Mouse (Mus musculus) CH12.LX (cell line): Measurements from ENCODE around the gene Plcb3. TPM values are rescaled to one million over a fixed set of nuclear protein-coding genes. Genes with fewer than 3 reads are reported as not detected.

Experiments
- DNase-seq: peaks from one replicate; pipeline ENCODE4 v3.0.0-alpha.2; 2013; ENCODE audit errors: extremely low read depth
- H3K27ac ChIP-seq: 2 replicates; pipeline ENCODE4 v1.5.1; 2012; ENCODE audit warnings: low read depth, mild to moderate bottlenecking, control low read depth, moderate library complexity; ENCODE audit not compliant: insufficient read depth
- H3K27me3 ChIP-seq: replicated peaks from 2 replicates; pipeline ENCODE3; 2012; ENCODE audit warnings: inconsistent platforms
- H3K36me3 ChIP-seq, 2 experiments: replicated peaks in 1 of 2; 2 replicates each; pipeline versions ENCODE3 to v1.6.1; 2012; ENCODE audit warnings: inconsistent platforms in 1 of 2, low read length in 1 of 2, mild to moderate bottlenecking in 1 of 2, mixed read lengths in 1 of 2, moderate library complexity in 1 of 2; ENCODE audit not compliant: control insufficient read depth in 1 of 2, insufficient read depth in 1 of 2
- H3K4me1 ChIP-seq, 2 experiments: 2 replicates each; pipeline ENCODE4 v1.6.1; 2012; ENCODE audit warnings: inconsistent platforms in 1 of 2, moderate library complexity in 1 of 2; ENCODE audit not compliant: insufficient read depth in 2 of 2, control insufficient read depth in 1 of 2
- H3K4me2 ChIP-seq: 2 replicates; pipeline ENCODE4 v1.6.1; 2012; ENCODE audit warnings: low read depth, mild to moderate bottlenecking, control low read depth; ENCODE audit not compliant: poor library complexity, insufficient read depth, severe bottlenecking
- H3K4me3 ChIP-seq, 3 experiments: fragments of 150-350 bp in 1 of 3; sonication (generic) in 1 of 3; replicated peaks in 1 of 3; 2 replicates each; pipeline versions ENCODE3 to v1.5.1; 2011 to 2012; ENCODE audit warnings: low read depth in 2 of 3, low read length in 2 of 3, mild to moderate bottlenecking in 2 of 3, moderate library complexity in 2 of 3, control low read depth in 1 of 3, improper control_type of control experiment in 1 of 3, inconsistent platforms in 1 of 3, mixed read lengths in 1 of 3; ENCODE audit not compliant: poor library complexity in 1 of 3
- H3K79me2 ChIP-seq: replicated peaks from 2 replicates; pipeline ENCODE4 v1.6.1; 2012; ENCODE audit warnings: mild to moderate bottlenecking, moderate library complexity; ENCODE audit not compliant: control insufficient read depth, poor library complexity, insufficient read depth, severe bottlenecking; ENCODE audit errors: extremely low read depth
- H3K9ac ChIP-seq: 2 replicates; pipeline ENCODE4 v1.6.1; 2012; ENCODE audit warnings: low read depth, mild to moderate bottlenecking, control low read depth, moderate library complexity; ENCODE audit not compliant: insufficient read depth
- H3K9me3 ChIP-seq: replicated peaks from 2 replicates; pipeline ENCODE3; 2012; ENCODE audit warnings: low read length, inconsistent platforms, mixed read lengths
- BHLHE40 ChIP-seq: IDR thresholded peaks from 2 replicates; pipeline ENCODE4 v1.6.1; 2011; ENCODE audit warnings: mild to moderate bottlenecking, low read depth, low read length, improper control_type of control experiment
- CHD1 ChIP-seq: IDR thresholded peaks from 2 replicates; pipeline ENCODE4 v1.6.1; 2012; ENCODE audit warnings: low read depth, low read length, improper control_type of control experiment, inconsistent platforms
- CHD2 ChIP-seq: IDR thresholded peaks from 2 replicates; pipeline ENCODE4 v1.6.1; 2011; ENCODE audit warnings: low read length, improper control_type of control experiment
- CTCF ChIP-seq, 2 experiments: IDR thresholded peaks in 1 of 2; conservative IDR thresholded peaks in 1 of 2; 2 replicates each; pipeline ENCODE4 v1.5.1; 2011 to 2012; ENCODE audit warnings: low read depth in 2 of 2, low read length in 2 of 2, improper control_type of control experiment in 1 of 2, inconsistent platforms in 1 of 2, mild to moderate bottlenecking in 1 of 2, moderate library complexity in 1 of 2
- E2F4 ChIP-seq: IDR thresholded peaks from 2 replicates; pipeline ENCODE4 v1.6.1; 2011; ENCODE audit warnings: low read depth, low read length, improper control_type of control experiment; ENCODE audit not compliant: insufficient replicate concordance
- ELF1 ChIP-seq: IDR thresholded peaks from 2 replicates; pipeline ENCODE4 v1.6.1; 2014; ENCODE audit warnings: low read depth, mild to moderate bottlenecking, inconsistent platforms, low read length, improper control_type of control experiment
- ETS1 ChIP-seq: conservative IDR thresholded peaks from 2 replicates; pipeline ENCODE4 v1.6.1; 2012; ENCODE audit warnings: low read depth, mild to moderate bottlenecking, inconsistent platforms, low read length, improper control_type of control experiment, moderate library complexity
- HCFC1 ChIP-seq: IDR thresholded peaks from 2 replicates; pipeline ENCODE4 v1.6.1; 2012; ENCODE audit warnings: low read depth, mild to moderate bottlenecking, inconsistent platforms, low read length, improper control_type of control experiment
- IRF4 ChIP-seq: IDR thresholded peaks from 2 replicates; pipeline ENCODE4 v1.6.1; 2014; ENCODE audit warnings: low read depth, mild to moderate bottlenecking, inconsistent platforms, low read length, improper control_type of control experiment
- JUN ChIP-seq: IDR thresholded peaks from 2 replicates; pipeline ENCODE4 v1.6.1; 2011; ENCODE audit warnings: low read depth, mild to moderate bottlenecking, low read length, improper control_type of control experiment, moderate library complexity; ENCODE audit not compliant: insufficient read depth
- JUND ChIP-seq: conservative IDR thresholded peaks from 2 replicates; pipeline ENCODE4 v1.6.1; 2011; ENCODE audit warnings: low read depth, low read length, improper control_type of control experiment
- MAFK ChIP-seq: IDR thresholded peaks from 2 replicates; pipeline ENCODE4 v1.6.1; 2011; ENCODE audit warnings: low read length, improper control_type of control experiment; ENCODE audit not compliant: insufficient replicate concordance
- MAX ChIP-seq: IDR thresholded peaks from 2 replicates; pipeline ENCODE4 v1.6.1; 2011; ENCODE audit warnings: low read length, improper control_type of control experiment
- MAZ ChIP-seq: IDR thresholded peaks from 2 replicates; pipeline ENCODE4 v1.6.1; 2012; ENCODE audit warnings: low read depth, mild to moderate bottlenecking, inconsistent platforms, low read length, improper control_type of control experiment, moderate library complexity
- MXI1 ChIP-seq: IDR thresholded peaks from 2 replicates; pipeline ENCODE4 v1.6.1; 2011; ENCODE audit warnings: mild to moderate bottlenecking, low read depth, low read length, improper control_type of control experiment
- MYC ChIP-seq: IDR thresholded peaks from 2 replicates; pipeline ENCODE4 v1.6.1; 2011; ENCODE audit warnings: low read depth, mild to moderate bottlenecking, improper control_type of control experiment, low read length
- NELFE ChIP-seq: IDR thresholded peaks from 2 replicates; pipeline ENCODE4 v1.6.1; 2011; ENCODE audit warnings: low read depth, low read length, improper control_type of control experiment
- NRF1 ChIP-seq: IDR thresholded peaks from 2 replicates; pipeline ENCODE4 v1.6.1; 2014; ENCODE audit warnings: low read depth, mild to moderate bottlenecking, inconsistent platforms, low read length, improper control_type of control experiment, moderate library complexity
- POLR2A ChIP-seq: IDR thresholded peaks from 2 replicates; pipeline ENCODE4 v1.6.1; 2011; ENCODE audit warnings: low read depth, mild to moderate bottlenecking, improper control_type of control experiment, low read length
- RCOR1 ChIP-seq: conservative IDR thresholded peaks from 2 replicates; pipeline ENCODE4 v1.6.1; 2012; ENCODE audit warnings: low read depth, mild to moderate bottlenecking, inconsistent platforms, low read length, improper control_type of control experiment
- SIN3A ChIP-seq: IDR thresholded peaks from 2 replicates; pipeline ENCODE4 v1.6.1; 2012; ENCODE audit warnings: low read length, improper control_type of control experiment, inconsistent platforms
- SMC3 ChIP-seq: IDR thresholded peaks from 2 replicates; pipeline ENCODE4 v1.6.1; 2011; ENCODE audit warnings: low read depth, low read length, improper control_type of control experiment
- TBP ChIP-seq: conservative IDR thresholded peaks from 2 replicates; pipeline ENCODE4 v1.6.1; 2011; ENCODE audit warnings: low read depth, low read length, improper control_type of control experiment
- USF1 ChIP-seq: IDR thresholded peaks from 2 replicates; pipeline ENCODE4 v1.6.1; 2014; ENCODE audit warnings: low read depth, mild to moderate bottlenecking, inconsistent platforms, low read length, improper control_type of control experiment
- ZKSCAN1 ChIP-seq: IDR thresholded peaks from 2 replicates; pipeline ENCODE4 v1.6.1; 2012; ENCODE audit warnings: low read depth, inconsistent platforms, low read length, improper control_type of control experiment, borderline replicate concordance
- dilution Hi-C: fragments of 300-500 bp; cut with MboI; formaldehyde crosslinking; loops from 2 replicates; pipeline ENCODE4 v1.14.3; 2020; ENCODE audit warnings: low sequenced_read_pairs; ENCODE audit not compliant: extremely low pct_unique_long_range_greater_than_20kb, extremely low pct_ligation_motif_present
- in situ Hi-C: fragments of 300-500 bp; cut with MboI; formaldehyde crosslinking; loops from 3 replicates; pipeline ENCODE4 v1.14.3; 2019; ENCODE audit warnings: low sequenced_read_pairs, low pct_ligation_motif_present, low pct_unique_long_range_greater_than_20kb, mixed read lengths
- polyA plus RNA-seq: library from polyadenylated mRNA; unstranded; fragments of >175 nt; gene quantifications from 2 replicates; pipeline ENCODE4 v1.2.1, GENCODE M21; 2012; ENCODE audit warnings: low read depth; ENCODE audit not compliant: insufficient read length
- total RNA-seq, 2 experiments: library from RNA; depleted of rRNA; stranded (reverse); fragments of 300-350 nt in 1 of 2; fragments of >200 nt in 1 of 2; gene quantifications; 2 replicates each; pipeline ENCODE4 v1.2.3; 2012 to 2014

The Plcb3 gene
- total and polyA plus RNA-seq, 3 experiments = 4.1 to 8.2 (median 7.5) TPM

DNA sequence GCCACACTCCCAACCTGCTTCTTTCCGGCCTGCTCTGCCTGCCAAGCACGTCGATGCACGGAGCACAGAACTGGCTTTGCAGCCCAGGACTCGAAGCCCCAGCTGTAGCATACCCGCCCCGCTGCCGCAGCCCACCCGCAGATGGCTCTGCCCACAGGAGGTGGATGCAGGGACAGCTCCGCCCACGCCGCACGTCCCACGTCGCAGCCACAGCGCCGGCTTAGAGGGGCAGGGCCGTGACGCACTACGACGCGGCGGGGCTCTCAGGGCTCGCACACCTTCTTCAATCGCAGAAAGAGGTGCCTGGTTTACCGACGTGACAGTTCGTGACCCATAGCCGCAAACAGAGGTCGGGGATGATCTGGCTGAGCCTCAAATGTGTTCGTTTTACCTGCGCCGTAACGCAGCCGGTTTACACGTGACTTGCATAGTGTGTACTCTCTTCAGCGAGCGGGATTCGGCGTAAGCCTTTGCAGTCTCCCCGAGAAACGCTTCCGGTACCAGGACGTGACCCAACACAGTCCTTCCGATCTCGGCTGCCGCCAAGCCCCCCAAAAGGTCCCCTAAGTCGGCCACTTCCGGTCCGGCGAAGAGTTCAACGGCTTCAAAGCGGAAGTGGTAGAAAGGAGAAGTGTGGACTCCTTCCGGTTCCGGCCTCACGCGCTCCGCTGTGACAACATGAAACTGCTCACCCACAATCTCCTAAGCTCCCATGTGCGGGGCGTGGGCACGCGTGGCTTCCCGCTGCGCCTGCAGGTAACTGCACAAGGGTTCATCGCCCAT, 66.6 kb downstream of the Plcb3 start, which contains the start of the genes Trmt112 and Prdx5:
Gene Trmt112 (plus strand): TSS at position 192 of the 783 bp plus-strand sequence.
Gene Prdx5 (minus strand): TSS at position 600 of the 783 bp plus-strand sequence.
- Histone ChIP-seq H3K4me3 (peak within 1 kb of the TSS; percentile 85 to 100 (median 92)), H3K27ac (peak within 1 kb of the TSS; percentile 97), H3K4me1 (peaks cover 10 to 29% of the 10 kb centered on the region in 2 experiments; a peak in 3 of 4 replicates), H3K36me3 (peaks cover 44 to 72% of the 10 kb centered on the region in 2 experiments), H3K4me2 (peak within 1 kb of the TSS; percentile 87), H3K9me3 (no peaks in the 10 kb centered on the region), H3K9ac (peak within 1 kb of the TSS; percentile 94), H3K79me2 (peaks cover 21% of the 10 kb centered on the region), H3K27me3 (no peaks in the 10 kb centered on the region)
- DNase-seq = peak; percentile 97
- dilution Hi-C loops (no loop called here), in situ Hi-C loops (no loop called here)
- TF ChIP-seq USF1 = peak; percentile 11; the same call in 1 of the 2 replicates
- peak; percentile 83 for TF ChIP-seq POLR2A
- no peak for TF ChIP-seq JUND
- peak; percentile 55 for TF ChIP-seq CHD2
- no peak for TF ChIP-seq E2F4
- peak; percentile 85 for TF ChIP-seq HCFC1
- TF ChIP-seq BHLHE40 = peak; percentile 82
- TF ChIP-seq NELFE = peak; percentile 86
- 0 out of 2 replicates have a peak, but pooled peaks have one; percentile 58 for TF ChIP-seq TBP
- TF ChIP-seq ELF1 = peak; percentile 92
- peak; percentile 85 for TF ChIP-seq MAX
- peak; percentile 67 for TF ChIP-seq SIN3A
- TF ChIP-seq RCOR1 = no peak
- peak; percentile 69 for TF ChIP-seq MYC
- peak; percentile 94 for TF ChIP-seq MXI1
- TF ChIP-seq CHD1 = no peak
- 0 out of 2 replicates have a peak, but pooled peaks have one; percentile 11 for TF ChIP-seq MAFK
- peak; percentile 29; the same call in 1 of the 2 replicates for TF ChIP-seq MAZ
- peak; percentile 41; the same call in 1 of the 2 replicates for TF ChIP-seq NRF1
- no peak for TF ChIP-seq CTCF (conservative IDR thresholded peaks at IDR 0.05 in 1 of 2, IDR thresholded peaks at IDR 0.05 in 1 of 2; ENCODE audit: low read depth in 2 of 2, low read length in 2 of 2)

DNA sequence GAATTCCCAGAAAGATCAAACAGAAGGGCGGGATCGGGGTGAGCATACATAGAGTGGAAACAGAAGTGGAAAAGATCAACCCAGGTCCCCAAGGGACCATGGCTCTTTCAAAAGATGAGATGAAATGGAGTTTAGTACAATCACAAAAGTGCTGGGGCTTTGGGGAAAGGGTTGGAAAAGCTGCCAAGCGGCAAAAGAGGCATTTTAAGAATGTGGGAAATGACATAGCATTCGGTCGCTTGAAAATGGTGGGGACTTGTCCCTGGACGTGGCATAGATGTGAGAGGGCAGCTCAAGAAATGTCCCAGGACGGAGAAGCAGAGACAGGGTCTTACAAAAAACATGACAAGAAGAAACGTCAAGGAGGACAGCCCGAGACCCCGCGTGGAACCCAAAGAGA, 67.2 kb downstream of the Plcb3 start:
- TF ChIP-seq ETS1 (no peak), SIN3A (no peak), JUN (no peak), MAZ (no peak), E2F4 (no peak), ZKSCAN1 (no peak), SMC3 (no peak), MAFK (no peak), MAX (no peak), IRF4 (no peak), POLR2A (no peak)
- dilution Hi-C loops = no loop called here

More for the DNA sequence above, 67.2 kb downstream of the Plcb3 start:
- DNase-seq = no peak
- peaks cover 21% of the 10 kb centered on the region for H3K79me2 ChIP-seq
- peak overlapping the region; percentile 97 for H3K27ac ChIP-seq
- H3K9me3 ChIP-seq = no peaks in the 10 kb centered on the region
- no peaks in the 10 kb centered on the region for H3K27me3 ChIP-seq
- peak overlapping the region; percentile 94 for H3K9ac ChIP-seq
- in situ Hi-C loops = no loop called here
- H3K4me1 ChIP-seq = peaks cover 10 to 29% of the 10 kb centered on the region in 2 experiments; a peak in 3 of 4 replicates
- peak overlapping the region; percentile 87 for H3K4me2 ChIP-seq
- H3K4me3 ChIP-seq = peak overlapping the region; percentile 85 to 100 (median 92)
- H3K36me3 ChIP-seq = peaks cover 42 to 70% of the 10 kb centered on the region in 2 experiments
